Mouse (Mus musculus) lung, embryonic 14.5 days (tissue): ENCODE data around the gene Abcb8. TPM values are rescaled to one million over a fixed set of nuclear protein-coding genes. Genes with fewer than 3 reads are reported as not detected.

ENCODE experiments used
- ATAC-seq: fragments of 200-750 bp; cut with Nextera tagmentation; 2 replicates; pipeline ENCODE4 v1.8.0; 2017; ENCODE audit warnings: mild to moderate bottlenecking, moderate TSS enrichment, moderate library complexity; ENCODE audit not compliant: insufficient read depth
- DNase-seq: peaks from one replicate; pipeline ENCODE4 v3.0.0-alpha.2; 2015
- H3K27ac ChIP-seq: fragments of 300-500 bp; sonication (generic); 2 replicates; pipeline ENCODE4 v1.5.1; 2014; ENCODE audit warnings: low read depth, mild to moderate bottlenecking, moderate library complexity
- H3K27me3 ChIP-seq: fragments of 300-500 bp; sonication (generic); 2 replicates; pipeline ENCODE4 v1.6.1; 2014; ENCODE audit warnings: low read length, control low read depth; ENCODE audit not compliant: insufficient read depth
- H3K36me3 ChIP-seq: fragments of 300-500 bp; sonication (generic); 2 replicates; pipeline ENCODE4 v1.6.1; 2014; ENCODE audit warnings: control low read depth; ENCODE audit not compliant: insufficient read depth
- H3K4me1 ChIP-seq: fragments of 300-500 bp; sonication (generic); 2 replicates; pipeline ENCODE4 v1.6.1; 2014; ENCODE audit warnings: antibody characterized with exemption, control low read depth; ENCODE audit not compliant: insufficient read depth
- H3K4me2 ChIP-seq: fragments of 300-500 bp; sonication (generic); 2 replicates; pipeline ENCODE4 v1.6.1; 2014; ENCODE audit warnings: mild to moderate bottlenecking
- H3K4me3 ChIP-seq: fragments of 300-500 bp; sonication (generic); 2 replicates; pipeline ENCODE4 v1.5.1; 2014; ENCODE audit warnings: low read depth, low read length
- H3K9ac ChIP-seq: fragments of 300-500 bp; sonication (generic); 2 replicates; pipeline ENCODE4 v1.6.1; 2014
- H3K9me3 ChIP-seq: fragments of 300-500 bp; sonication (generic); 2 replicates; pipeline ENCODE4 v1.6.1; 2016; ENCODE audit warnings: low read depth, low read length, control low read depth
- CTCF ChIP-seq: IDR thresholded peaks from 2 replicates; pipeline ENCODE4 v1.5.1; 2016; ENCODE audit warnings: antibody characterized with exemption, low read depth
- WGBS: fragments of 180-500 bp; shearing (Covaris S2); extraction: QIAGEN DNeasy Blood & Tissue Kit; methylation state at CpG from one replicate; pipeline ENCODE4 v1.1.7; 2014; 5-methylcytosine and 5-hydroxymethylcytosine counted together
- polyA plus RNA-seq: library from polyadenylated mRNA; unstranded; fragments of >200 nt; fragmentation: Nextera tagmentation; extraction: Ambion mirVana; gene quantifications from 2 replicates; pipeline ENCODE4 v1.2.1, GENCODE M21; 2014

Abcb8 gene
- polyA plus RNA-seq, 1 experiment from 2014 or later = 43.5 TPM

GRCm38 (mm10) chr5:24447624-24448298, 54.3 kb downstream of the Abcb8 start, which contains the start of gene Tmub1:
Gene Tmub1 (minus strand): TSS chr5:24447854.
- 1% methylated on average over 34 of the region's 34 CpGs for WGBS
- Histone ChIP-seq H3K27ac (no peak within 1 kb of the TSS), H3K4me1 (peaks cover 20% of the 10 kb centered on the region), H3K27me3 (no peaks in the 10 kb centered on the region), H3K9ac (peak within 1 kb of the TSS; percentile 46), H3K4me3 (peak within 1 kb of the TSS; percentile 57), H3K9me3 (no peaks in the 10 kb centered on the region), H3K4me2 (peak within 1 kb of the TSS; percentile 74), H3K36me3 (peaks cover 8% of the 10 kb centered on the region)
- TF ChIP-seq CTCF = no peak
- DNase-seq = peak; percentile 77
- ATAC-seq = peak; percentile 39

GRCm38 (mm10) chr5:24451264-24452029, 58.0 kb downstream of the Abcb8 start:
- Histone ChIP-seq H3K9me3 (no peaks in the 10 kb centered on the region), H3K9ac (peak overlapping the region; percentile 89), H3K4me3 (peak overlapping the region; percentile 80), H3K27me3 (no peaks in the 10 kb centered on the region), H3K27ac (peak overlapping the region; percentile 78), H3K4me1 (peaks cover 25% of the 10 kb centered on the region), H3K36me3 (no peaks in the 10 kb centered on the region), H3K4me2 (peak overlapping the region; percentile 96)
- 3% methylated on average over 41 of the region's 66 CpGs for WGBS
- TF ChIP-seq CTCF = no peak
- ATAC-seq (peak; percentile 82), DNase-seq (peak; percentile 93)

GRCm38 (mm10) chr5:24452030-24452690, 58.7 kb downstream of the Abcb8 start, which contains the start of gene Agap3:
Gene Agap3 (plus strand): TSS chr5:24452177.
- WGBS = under 1% methylated on average over 59 of the region's 85 CpGs
- H3K9me3 ChIP-seq = no peaks in the 10 kb centered on the region
- 0 out of 2 replicates have a peak, but pooled peaks have one; percentile 1 for ATAC-seq
- H3K4me1 ChIP-seq = peaks cover 25% of the 10 kb centered on the region
- no peak for TF ChIP-seq CTCF
- H3K4me2 ChIP-seq = peak within 1 kb of the TSS; percentile 96
- H3K27me3 ChIP-seq = no peaks in the 10 kb centered on the region
- H3K4me3 ChIP-seq = peak within 1 kb of the TSS; percentile 80
- DNase-seq = peak; percentile 58
- peak within 1 kb of the TSS; percentile 89 for H3K9ac ChIP-seq
- H3K27ac ChIP-seq = peak within 1 kb of the TSS; percentile 78
- no peaks in the 10 kb centered on the region for H3K36me3 ChIP-seq

- Histone ChIP-seq H3K36me3 (no peaks in the 10 kb centered on the region), H3K4me2 (peak overlapping the region; percentile 96), H3K9ac (peak overlapping the region; percentile 89), H3K4me3 (peak overlapping the region; percentile 80), H3K9me3 (no peaks in the 10 kb centered on the region), H3K27me3 (no peaks in the 10 kb centered on the region), H3K4me1 (peaks cover 25% of the 10 kb centered on the region), H3K27ac (peak overlapping the region; percentile 78)
- no peak for ATAC-seq
- peak; percentile 44 for DNase-seq
- under 1% methylated on average over 29 of the region's 29 CpGs for WGBS
- TF ChIP-seq CTCF = no peak
Observed at GRCm38 (mm10) chr5:24452691-24453233, 59.3 kb downstream of the Abcb8 start.

GRCm38 (mm10) chr5:24453283-24453984, 60.0 kb downstream of the Abcb8 start:
- DNase-seq = no peak
- Histone ChIP-seq H3K4me2 (peak overlapping the region; percentile 96), H3K9ac (peak overlapping the region; percentile 89), H3K4me1 (peaks cover 25% of the 10 kb centered on the region), H3K27ac (peak overlapping the region; percentile 24; the same call in 1 of the 2 replicates), H3K36me3 (no peaks in the 10 kb centered on the region), H3K9me3 (no peaks in the 10 kb centered on the region), H3K27me3 (no peaks in the 10 kb centered on the region), H3K4me3 (peak overlapping the region; percentile 80)
- WGBS = 7% methylated on average over 5 of the region's 5 CpGs
- TF ChIP-seq CTCF = no peak
- ATAC-seq = no peak

GRCm38 (mm10) chr5:24453985-24454303, 60.5 kb downstream of the Abcb8 start:
- 32% methylated on average over 2 of the region's 2 CpGs for WGBS
- peak overlapping the region; percentile 89 for H3K9ac ChIP-seq
- H3K4me2 ChIP-seq = peak overlapping the region; percentile 96
- no peaks in the 10 kb centered on the region for H3K9me3 ChIP-seq
- peak overlapping the region; percentile 80 for H3K4me3 ChIP-seq
- ATAC-seq = no peak
- DNase-seq = no peak
- H3K27me3 ChIP-seq = no peaks in the 10 kb centered on the region
- H3K4me1 ChIP-seq = peaks cover 25% of the 10 kb centered on the region
- H3K36me3 ChIP-seq = no peaks in the 10 kb centered on the region
- no peak for TF ChIP-seq CTCF
- H3K27ac ChIP-seq = peak overlapping the region; percentile 24; the same call in 1 of the 2 replicates
